Mouse (Mus musculus): ENCODE measurements around the gene Nkx2-2.

Gene Nkx2-2

GRCm38 (mm10) chr2:147193271-147194255 is at the start of gene Nkx2-2:
Nkx2-2 (minus strand) TSS chr2:147194243.
- peak; percentile 66 for DNase-seq (ENCODE audit: low read depth, low spot score)

- DNase-seq (ENCODE audit: low read depth, low spot score), result peak; percentile 8
Measured at GRCm38 (mm10) chr2:147235707-147236290, 41.8 kb upstream of the Nkx2-2 start.

DNA sequence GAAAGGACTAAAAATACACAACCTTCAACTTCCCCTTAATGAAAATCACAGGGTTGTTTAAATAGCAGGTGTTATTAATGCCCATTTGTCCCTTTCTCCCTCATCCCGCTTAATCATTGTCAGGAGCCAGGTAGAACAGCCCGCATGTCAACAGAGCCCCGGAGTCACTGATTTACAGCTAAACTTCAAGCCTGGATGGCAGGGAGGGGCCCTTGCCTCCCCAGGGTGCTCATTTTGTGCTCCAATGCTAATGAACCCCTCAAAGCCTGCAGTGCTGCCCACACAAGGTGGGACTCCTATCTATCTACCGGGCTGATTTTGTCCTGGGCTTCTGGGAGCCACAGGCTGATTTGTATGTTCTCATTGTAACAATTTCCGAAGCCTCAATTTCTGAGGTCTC is 37.1 kb upstream of the Nkx2-2 start:
- DNase-seq (ENCODE audit: low read depth, low spot score), result no peak

- peak; percentile 22 for DNase-seq (ENCODE audit: low read depth, low spot score)
Measured at GRCm38 (mm10) chr2:147205076-147205615, 11.1 kb upstream of the Nkx2-2 start.

- DNase-seq (ENCODE audit: low read depth, low spot score), result peak; percentile 44
Measured at GRCm38 (mm10) chr2:147194711-147195615, 920 bp upstream of the Nkx2-2 start.

DNA sequence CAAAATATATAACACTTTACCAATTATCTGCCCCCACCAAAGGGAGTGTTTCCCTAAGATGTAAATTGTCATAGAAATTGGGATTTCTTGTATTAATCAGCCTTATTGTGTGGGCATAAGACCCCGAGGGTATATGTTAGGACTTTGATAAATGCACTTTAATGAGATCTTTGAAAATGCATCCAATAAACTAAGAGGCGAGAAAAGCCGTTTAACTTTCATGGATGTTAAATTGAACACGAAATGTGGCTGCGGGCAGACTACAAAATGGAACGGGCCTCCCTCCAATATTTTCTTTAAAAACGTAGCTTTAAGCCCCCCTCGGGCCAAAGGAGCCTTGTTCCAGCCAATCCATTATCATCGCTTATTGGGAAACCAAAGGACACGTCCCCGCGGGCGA is 1.3 kb downstream of the Nkx2-2 start:
- DNase-seq (ENCODE audit: low read depth, low spot score), result no peak

DNA sequence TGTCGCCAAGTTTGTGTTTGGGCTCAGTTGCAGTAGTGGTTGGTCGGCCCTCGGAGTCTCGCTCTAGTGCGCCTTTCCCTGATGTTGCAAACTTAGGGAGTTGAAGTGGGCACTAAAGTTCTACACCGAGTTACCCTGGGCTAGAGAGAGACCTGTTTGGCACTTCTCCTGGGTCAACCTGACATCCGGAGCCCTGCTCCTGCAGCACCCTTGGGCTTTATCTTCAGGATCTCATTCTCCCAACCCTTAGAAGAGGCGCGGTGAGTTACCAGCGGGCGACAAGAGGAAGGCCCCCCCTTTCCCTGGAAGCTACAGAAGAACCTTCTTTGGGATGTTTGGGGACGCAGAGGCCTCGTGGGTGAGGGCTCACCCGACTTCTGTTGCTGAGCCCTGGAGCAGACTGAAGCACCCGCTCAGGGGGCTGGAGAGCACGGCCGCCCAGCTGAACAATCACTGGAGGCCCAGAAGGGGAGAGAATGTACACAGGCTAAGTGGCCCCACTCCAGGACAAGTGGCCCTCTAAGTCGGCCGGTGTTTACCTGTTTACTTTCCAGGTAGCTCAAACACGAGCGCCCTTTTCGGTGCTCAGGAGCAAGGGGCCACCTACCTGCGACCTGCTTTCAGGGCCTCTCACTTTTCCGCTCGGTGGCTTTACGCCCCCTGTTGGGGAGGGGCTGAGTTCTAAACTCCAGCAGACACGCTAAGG is 3.6 kb downstream of the Nkx2-2 start:
- peak; percentile 46 for DNase-seq (ENCODE audit: low read depth, low spot score)

GRCm38 (mm10) chr2:147189546-147190315 is 4.3 kb downstream of the Nkx2-2 start:
- DNase-seq (ENCODE audit: low read depth, low spot score), result peak; percentile 83

GRCm38 (mm10) chr2:147188871-147189545 is 5.0 kb downstream of the Nkx2-2 start:
- peak; percentile 67 for DNase-seq (ENCODE audit: low read depth, low spot score)

GRCm38 (mm10) chr2:147188074-147188700 is 5.9 kb downstream of the Nkx2-2 start:
- DNase-seq (ENCODE audit: low read depth, low spot score), result peak; percentile 27

GRCm38 (mm10) chr2:147187061-147187870 is 6.8 kb downstream of the Nkx2-2 start:
- DNase-seq (ENCODE audit: low read depth, low spot score), result peak; percentile 75

GRCm38 (mm10) chr2:147186261-147186681 is 7.8 kb downstream of the Nkx2-2 start:
- peak; percentile 50 for DNase-seq (ENCODE audit: low read depth, low spot score)

GRCm38 (mm10) chr2:147185561-147185960 is 8.5 kb downstream of the Nkx2-2 start:
- peak; percentile 18 for DNase-seq (ENCODE audit: low read depth, low spot score)

DNA sequence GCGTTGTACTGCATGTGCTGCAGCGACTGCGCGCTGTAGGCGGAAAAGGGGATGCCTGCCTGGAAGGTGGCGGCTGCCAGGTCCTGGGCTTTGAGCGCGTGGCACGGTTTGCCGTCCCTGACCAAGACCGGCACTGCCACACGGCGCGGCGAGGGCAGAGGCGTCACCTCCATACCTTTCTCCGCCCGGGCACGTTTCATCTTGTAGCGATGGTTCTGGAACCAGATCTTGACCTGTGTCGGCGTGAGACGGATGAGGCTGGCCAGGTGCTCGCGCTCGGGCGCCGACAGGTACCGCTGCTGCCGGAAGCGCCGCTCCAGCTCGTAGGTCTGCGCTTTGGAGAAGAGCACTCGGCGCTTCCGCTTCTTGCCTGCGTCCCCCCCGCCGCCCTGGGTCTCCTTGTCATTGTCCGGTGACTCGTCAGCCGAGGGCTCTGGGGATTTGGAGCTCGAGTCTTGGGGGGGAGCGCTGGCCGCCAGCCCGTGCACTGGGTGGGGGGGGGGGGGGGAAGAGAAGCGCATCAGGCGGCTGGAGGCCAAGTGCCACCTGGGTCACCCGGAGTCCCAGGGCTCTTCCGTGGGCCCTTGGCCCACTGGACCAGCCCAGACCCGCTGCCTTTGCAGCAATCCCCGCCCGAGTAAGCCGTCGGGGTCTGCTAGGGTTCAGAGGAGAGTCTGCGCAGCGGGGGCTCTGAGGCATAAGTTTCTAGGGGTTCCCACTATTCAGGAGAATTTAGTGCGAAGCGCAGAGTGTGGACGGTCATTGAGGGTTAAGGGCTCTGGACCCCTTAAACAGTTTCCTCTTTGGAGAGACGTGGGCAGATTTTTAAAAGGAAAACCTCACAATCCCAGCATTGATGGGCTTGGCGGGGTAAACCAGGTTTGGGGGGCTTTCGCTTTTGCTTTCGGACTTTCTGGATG is 9.7 kb downstream of the Nkx2-2 start:
- DNase-seq (ENCODE audit: low read depth, low spot score), result peak; percentile 41

GRCm38 (mm10) chr2:147183521-147183920 is 10.5 kb downstream of the Nkx2-2 start:
- DNase-seq (ENCODE audit: low read depth, low spot score), result peak; percentile 11

GRCm38 (mm10) chr2:147182709-147183260 is 11.3 kb downstream of the Nkx2-2 start:
- DNase-seq (ENCODE audit: low read depth, low spot score), result peak; percentile 46

Data from R1 (cell line).